Mouse (Mus musculus): Measurements from ENCODE around the gene Kirrel2.
A peak's percentile ranks its signal among the peaks of the same experiment; 100 is the strongest.
"Not testable (repeated sequence)": the region's sequence is repeated elsewhere in the genome, so short reads cannot be mapped to it uniquely, and the experiment has no call there.

The Kirrel2 gene

GRCm38 (mm10) chr7:30457629-30458330 is at the start of gene Kirrel2, which contains the start of gene Nphs1:
Gene Kirrel2 (minus strand): TSS chr7:30457690.
Gene Nphs1 (plus strand): TSS chr7:30458315.
- no peak for DNase-seq

DNA sequence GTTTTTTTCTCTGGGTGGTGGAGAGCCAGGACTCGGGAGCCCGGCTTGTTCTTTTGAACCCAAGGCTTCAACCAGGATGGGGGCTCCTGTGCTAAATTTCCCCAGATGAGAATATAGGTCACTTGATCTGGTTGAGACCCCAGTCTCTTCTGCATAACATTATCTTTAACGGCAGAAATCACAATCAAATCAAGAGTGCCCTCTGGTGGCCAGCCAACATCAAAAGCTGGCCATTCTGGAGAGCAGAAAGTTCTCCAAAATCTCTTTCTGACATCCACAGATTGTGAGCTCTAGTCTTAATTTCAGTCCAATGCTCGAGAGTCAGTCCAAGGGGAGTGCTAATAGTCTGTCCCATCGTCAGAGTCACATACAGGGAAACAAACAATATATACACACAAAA is 43.7 kb upstream of the Kirrel2 start:
- not testable (repeated sequence) for DNase-seq

GRCm38 (mm10) chr7:30495506-30496042 is 38.1 kb upstream of the Kirrel2 start:
- not testable (repeated sequence) for DNase-seq

GRCm38 (mm10) chr7:30493401-30493931 is 36.0 kb upstream of the Kirrel2 start, which contains the start of gene Prodh2:
Gene Prodh2 (plus strand): TSS chr7:30493622.
- no peak for DNase-seq

DNA sequence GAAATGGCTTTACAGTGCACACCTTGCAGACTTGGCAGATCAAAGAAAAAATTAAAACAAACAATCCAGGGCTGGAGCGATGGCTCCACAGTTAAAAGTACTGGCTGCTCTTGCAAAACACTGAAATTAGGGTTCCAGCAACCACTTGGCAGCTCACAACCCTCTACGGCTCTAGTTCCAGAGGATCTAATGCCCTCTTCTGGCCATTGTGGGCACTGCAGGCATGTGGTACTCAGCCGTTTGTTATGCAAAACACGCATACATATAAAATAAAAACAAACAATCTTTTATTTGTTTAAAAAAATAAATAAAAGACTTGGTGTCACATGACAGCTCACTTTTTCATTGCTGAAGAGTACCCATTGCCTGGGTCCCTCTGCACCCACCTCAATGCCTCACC is 35.3 kb upstream of the Kirrel2 start:
- DNase-seq: peak; percentile 75

- no peak for DNase-seq
These were observed 33.4 kb upstream of the Kirrel2 start for GRCm38 (mm10) chr7:30490957-30491307.

GRCm38 (mm10) chr7:30490251-30490956 is 32.9 kb upstream of the Kirrel2 start:
- DNase-seq: peak; percentile 35

DNA sequence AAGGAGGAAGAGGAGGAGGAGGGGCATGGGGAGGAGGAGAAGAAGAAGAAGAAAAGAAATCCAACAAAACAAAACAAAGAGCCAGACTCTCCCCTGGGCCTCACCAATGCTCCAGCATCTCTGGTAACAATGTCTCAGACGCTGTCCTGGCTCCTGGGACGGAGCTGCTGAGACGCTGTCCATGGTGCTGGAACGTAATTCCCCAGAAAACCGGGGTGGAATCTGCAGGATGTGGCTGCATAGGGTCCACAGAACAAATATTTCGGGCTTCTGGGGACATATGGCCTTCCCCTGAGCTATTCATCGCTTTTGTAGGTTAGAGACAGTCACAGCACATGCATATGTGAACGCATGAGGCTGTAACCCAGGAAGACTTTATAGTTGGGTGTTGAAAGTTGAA is 26.8 kb upstream of the Kirrel2 start:
- no peak for DNase-seq

DNA sequence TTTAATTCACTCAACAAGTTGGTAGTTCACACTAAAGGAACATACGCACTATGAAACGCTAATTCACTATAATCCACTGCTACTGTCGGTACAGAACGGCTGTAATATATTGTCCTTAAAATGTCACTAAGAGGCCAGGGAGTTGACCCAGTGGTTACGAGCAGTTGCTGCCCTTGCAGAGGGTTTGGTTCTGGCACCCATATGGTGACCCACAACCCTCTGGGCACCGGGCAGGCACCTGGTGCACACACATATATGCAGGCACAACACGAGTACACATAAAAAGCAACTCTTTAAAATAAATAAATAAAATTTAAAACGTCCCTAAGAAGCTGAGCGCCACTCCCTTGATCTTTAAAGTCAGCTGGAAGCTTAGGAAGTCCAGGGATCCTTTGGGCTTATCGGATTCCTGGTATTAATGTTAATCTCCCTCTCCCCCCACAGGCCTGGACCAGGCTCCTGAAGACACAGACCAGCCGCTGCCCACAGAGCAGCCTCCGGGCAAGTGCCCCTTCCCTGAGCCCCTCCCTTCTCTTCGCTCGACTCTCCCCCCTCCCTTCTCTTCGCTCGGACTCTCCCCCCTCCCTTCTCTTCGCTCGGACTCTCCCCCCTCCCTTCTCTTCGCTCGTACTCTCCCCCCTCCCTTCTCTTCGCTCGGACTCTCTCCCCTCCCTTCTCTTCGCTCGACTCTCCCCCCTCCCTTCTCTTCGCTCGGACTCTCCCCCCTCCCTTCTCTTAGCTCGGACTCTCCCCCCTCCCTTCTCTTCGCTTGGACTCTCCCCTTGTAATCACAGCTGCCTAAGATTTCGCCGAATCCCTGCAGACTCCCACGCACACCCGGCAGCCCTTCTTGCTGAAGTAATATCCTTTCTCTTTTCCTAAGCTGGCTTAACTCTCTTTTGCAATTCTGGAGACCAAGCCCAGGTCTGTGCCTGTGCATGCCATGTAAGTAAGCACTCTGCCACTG is 20.2 kb upstream of the Kirrel2 start:
- DNase-seq: no peak

GRCm38 (mm10) chr7:30476136-30476535 is 18.6 kb upstream of the Kirrel2 start:
- DNase-seq: not testable (repeated sequence)

DNA sequence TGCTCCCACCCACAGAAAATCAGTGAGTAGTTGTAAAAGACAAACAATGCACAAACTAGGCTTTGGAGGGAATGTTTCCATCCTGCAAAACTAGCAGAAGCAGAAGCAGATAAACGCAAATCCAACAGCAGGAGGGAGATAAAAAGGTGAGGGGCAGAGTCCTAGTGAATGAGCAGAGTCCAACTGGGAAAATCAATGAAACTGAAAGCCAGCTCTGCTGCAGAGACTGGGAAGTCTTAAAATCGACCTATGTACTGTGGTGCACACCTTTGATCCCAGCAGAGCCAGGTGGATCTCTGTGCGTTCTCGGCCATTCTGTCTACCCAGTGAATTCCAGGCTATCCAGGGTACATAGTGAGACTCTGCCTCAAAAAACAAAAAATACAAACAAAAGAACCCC is 17.5 kb upstream of the Kirrel2 start:
- DNase-seq: no peak

- no peak for DNase-seq
These were observed 14.9 kb upstream of the Kirrel2 start for GRCm38 (mm10) chr7:30472411-30472810.

DNA sequence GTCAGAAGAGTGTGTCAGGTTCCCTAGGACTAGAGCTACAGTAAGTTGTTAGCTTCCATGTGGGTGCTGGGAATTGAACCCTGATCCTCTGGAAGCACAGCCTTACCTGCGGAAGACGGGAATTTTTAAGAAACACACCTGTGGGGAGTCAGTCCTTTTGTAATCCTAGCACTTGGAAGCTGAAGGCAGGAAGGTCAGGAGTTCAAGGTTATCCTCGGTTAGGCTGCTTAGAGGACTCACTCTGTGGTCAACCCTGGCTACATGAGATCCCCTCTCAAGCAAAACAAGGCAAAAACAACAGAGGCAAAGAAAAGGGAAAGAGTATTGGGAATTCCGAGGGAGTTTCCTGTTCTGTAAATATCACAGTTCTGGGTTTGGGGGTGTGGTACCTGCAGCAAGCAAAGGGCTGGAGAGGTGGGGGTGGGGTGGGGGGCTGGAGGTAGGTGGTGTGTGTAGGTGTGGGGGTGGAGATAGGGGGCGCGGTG is 7.4 kb upstream of the Kirrel2 start:
- no peak for DNase-seq

GRCm38 (mm10) chr7:30463996-30464395 is 6.5 kb upstream of the Kirrel2 start:
- no peak for DNase-seq

DNA sequence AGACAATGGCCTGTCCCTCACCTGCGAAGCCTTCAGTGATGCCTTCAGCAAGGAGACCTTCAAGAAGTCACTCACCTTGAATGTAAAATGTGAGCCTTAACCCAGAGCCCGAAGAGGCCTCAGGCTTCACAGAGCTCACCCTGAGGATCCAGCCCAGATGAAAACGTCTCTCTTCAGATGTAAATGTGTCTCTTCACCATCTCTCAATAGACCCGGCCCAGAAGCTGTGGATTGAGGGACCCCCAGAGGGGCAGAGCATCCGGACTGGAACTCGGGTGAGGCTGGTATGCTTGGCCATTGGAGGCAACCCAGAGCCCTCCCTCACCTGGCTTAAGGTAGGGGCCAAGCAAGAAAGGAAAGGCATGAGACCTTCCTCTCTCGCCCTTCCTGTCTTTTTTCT is 6.1 kb upstream of the Kirrel2 start:
- DNase-seq: no peak

DNA sequence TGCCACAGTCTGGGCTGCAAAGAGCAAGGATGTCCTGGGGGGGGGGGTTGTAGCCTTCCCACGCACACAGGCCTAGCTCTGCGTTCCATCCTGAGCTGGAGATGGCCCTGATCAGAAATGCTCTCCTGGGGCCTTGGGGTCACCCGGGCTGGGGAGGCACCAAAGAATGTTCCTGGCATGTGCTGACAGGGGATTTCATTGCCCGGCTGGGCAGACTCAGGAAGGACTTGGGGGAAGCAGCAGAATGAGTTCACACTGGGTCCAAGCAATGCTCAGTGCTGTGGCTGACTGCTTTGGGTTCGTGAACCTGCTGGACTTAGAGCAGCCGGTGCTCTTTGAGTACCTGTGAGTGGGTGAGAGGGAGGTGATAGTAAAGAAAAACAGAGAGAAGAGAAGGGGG is 2.0 kb upstream of the Kirrel2 start:
- no peak for DNase-seq

- no peak for DNase-seq
These were observed 420 bp downstream of the Kirrel2 start for GRCm38 (mm10) chr7:30456911-30457628.

GRCm38 (mm10) chr7:30456487-30456886 is 1.0 kb downstream of the Kirrel2 start:
- DNase-seq: no peak

- no peak for DNase-seq
These were observed 3.2 kb downstream of the Kirrel2 start for GRCm38 (mm10) chr7:30454259-30454658.

DNA sequence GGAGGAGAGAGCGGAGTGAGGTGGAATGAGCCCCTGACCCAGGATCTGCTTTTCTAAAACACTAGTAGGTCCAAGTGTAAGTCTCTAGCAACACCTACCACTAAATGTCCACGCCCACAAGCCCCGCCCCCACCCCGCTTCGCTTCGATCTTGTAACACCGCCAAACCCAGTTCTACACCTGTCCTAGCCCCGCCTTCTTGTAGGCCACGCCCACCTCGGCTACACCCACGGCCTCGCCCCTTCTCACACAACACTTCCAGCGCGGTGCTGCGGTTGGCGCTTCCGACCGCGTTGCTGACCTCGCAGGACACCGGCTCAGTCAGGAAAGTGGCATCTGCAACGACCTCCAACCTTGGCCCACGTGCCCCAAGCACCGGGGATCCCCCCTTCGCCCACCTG is 3.7 kb downstream of the Kirrel2 start:
- DNase-seq: no peak

GRCm38 (mm10) chr7:30453327-30453726 is 4.2 kb downstream of the Kirrel2 start:
- DNase-seq: no peak

GRCm38 (mm10) chr7:30450241-30450640 is 7.2 kb downstream of the Kirrel2 start:
- DNase-seq: no peak
